Mouse (Mus musculus) olfactory bulb, adult 2 months (tissue): ENCODE results near the gene Kdm3a.

Source experiments
- CTCF ChIP-seq: fragments of 200-500 bp; IDR thresholded peaks from 2 replicates; pipeline ENCODE4 v1.5.1; 2012; ENCODE audit warnings: low read depth, mild to moderate bottlenecking, low read length, moderate library complexity; ENCODE audit not compliant: insufficient read depth
- POLR2A ChIP-seq: fragments of 200-500 bp; IDR thresholded peaks from 2 replicates; pipeline ENCODE4 v1.6.1; 2012; ENCODE audit warnings: mild to moderate bottlenecking, low read depth, low read length, moderate library complexity; ENCODE audit not compliant: insufficient read depth

- TF ChIP-seq CTCF (no peak), POLR2A (no peak)
These were observed 5.5 kb downstream of the Kdm3a start for GRCm38 (mm10) chr6:71627325-71627724.
